Mouse (Mus musculus): Measurements from ENCODE around the gene Hoxb13. TPM values are rescaled to one million over a fixed set of nuclear protein-coding genes. Genes with fewer than 3 reads are reported as not detected.

Gene Hoxb13
- polyA plus RNA-seq, 1 experiment = not detected

DNA sequence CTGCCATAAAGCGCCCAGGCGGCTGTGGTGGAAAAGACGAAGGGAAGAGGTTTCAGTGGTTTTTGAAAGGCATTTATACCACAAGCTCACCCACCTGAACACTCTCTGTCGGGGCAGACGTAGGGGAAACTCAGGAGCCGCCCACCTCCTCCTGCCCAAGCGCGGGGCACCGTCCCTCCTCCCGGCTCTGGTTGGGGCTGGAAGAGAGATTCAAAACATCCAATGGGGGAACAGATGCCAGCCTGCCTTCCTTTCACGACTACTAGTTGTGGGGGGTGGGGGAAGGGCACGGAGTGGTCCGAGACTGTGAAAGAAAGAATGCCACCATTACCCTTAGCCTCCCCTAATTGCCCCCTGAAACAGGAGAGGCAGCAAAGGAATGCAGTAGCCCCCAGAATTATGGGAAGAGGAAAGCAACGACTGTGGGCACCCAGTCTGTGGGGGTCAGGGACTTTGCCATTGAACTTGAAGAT is 6.1 kb downstream of the Hoxb13 start:
- 4% methylated on average over 14 of the region's 14 CpGs for WGBS
- TF ChIP-seq CTCF (IDR thresholded peaks at IDR 0.05; ENCODE audit: insufficient read depth, low read length) (no peak), POLR2A (IDR thresholded peaks at IDR 0.05; ENCODE audit: borderline replicate concordance, extremely low read depth, low read depth, low read length) (no peak)
- DNase-seq = no peak

DNA sequence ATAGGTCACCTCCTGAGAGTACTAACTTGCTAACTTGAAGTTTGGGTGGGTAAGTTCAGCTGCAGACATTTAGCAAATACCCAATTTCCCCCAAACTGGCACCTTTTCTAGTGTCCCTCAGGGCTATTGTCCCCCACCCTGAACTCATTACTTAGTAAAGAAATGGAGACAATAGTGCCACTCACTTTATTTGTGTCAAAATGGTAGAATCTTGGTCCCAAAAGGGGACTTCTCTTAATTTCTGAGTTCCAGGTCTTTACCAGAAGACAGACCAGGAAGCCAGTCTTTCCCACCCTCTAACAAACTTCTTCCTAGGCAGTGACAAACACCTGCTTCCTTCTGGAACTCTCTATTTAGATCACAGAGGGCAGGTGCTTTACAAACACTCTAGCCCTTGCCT is 7.6 kb downstream of the Hoxb13 start:
- no peak for DNase-seq
- peaks cover 6% of the 10 kb centered on the region; the same call in 1 of the 2 replicates for H3K4me1 ChIP-seq (ENCODE audit: control insufficient read depth, insufficient read depth, low read length)
- TF ChIP-seq CTCF (IDR thresholded peaks at IDR 0.05; ENCODE audit: insufficient read depth, low read length) (no peak), POLR2A (IDR thresholded peaks at IDR 0.05; ENCODE audit: borderline replicate concordance, extremely low read depth, low read depth, low read length) (no peak)
- H3K4me3 ChIP-seq (replicated peaks; ENCODE audit: extremely low read depth, low read depth, low read length) = no peak overlapping the region

More for the DNA sequence above, 6.1 kb downstream of the Hoxb13 start:
- no peak overlapping the region for H3K4me3 ChIP-seq (replicated peaks; ENCODE audit: extremely low read depth, low read depth, low read length)
- peaks cover 3% of the 10 kb centered on the region; the same call in 1 of the 2 replicates for H3K4me1 ChIP-seq (ENCODE audit: control insufficient read depth, insufficient read depth, low read length)

- Histone ChIP-seq H3K4me3 (replicated peaks; ENCODE audit: extremely low read depth, low read depth, low read length) (no peak overlapping the region), H3K4me1 (ENCODE audit: control insufficient read depth, insufficient read depth, low read length) (peaks cover 6% of the 10 kb centered on the region; the same call in 1 of the 2 replicates)
- no peak for DNase-seq
- TF ChIP-seq POLR2A (IDR thresholded peaks at IDR 0.05; ENCODE audit: borderline replicate concordance, extremely low read depth, low read depth, low read length) (no peak), CTCF (IDR thresholded peaks at IDR 0.05; ENCODE audit: insufficient read depth, low read length) (no peak)
- WGBS = 2% methylated on average over 14 of the region's 14 CpGs
Observed at GRCm38 (mm10) chr11:96202401-96203081, 8.4 kb downstream of the Hoxb13 start.

GRCm38 (mm10) chr11:96203182-96203788 is 9.2 kb downstream of the Hoxb13 start:
- 4% methylated on average over 37 of the region's 37 CpGs for WGBS
- no peak overlapping the region for H3K4me3 ChIP-seq (replicated peaks; ENCODE audit: extremely low read depth, low read depth, low read length)
- H3K4me1 ChIP-seq (ENCODE audit: control insufficient read depth, insufficient read depth, low read length) = peaks cover 6% of the 10 kb centered on the region; the same call in 1 of the 2 replicates
- TF ChIP-seq POLR2A (IDR thresholded peaks at IDR 0.05; ENCODE audit: borderline replicate concordance, extremely low read depth, low read depth, low read length) (no peak), CTCF (IDR thresholded peaks at IDR 0.05; ENCODE audit: insufficient read depth, low read length) (no peak)
- DNase-seq = no peak

DNA sequence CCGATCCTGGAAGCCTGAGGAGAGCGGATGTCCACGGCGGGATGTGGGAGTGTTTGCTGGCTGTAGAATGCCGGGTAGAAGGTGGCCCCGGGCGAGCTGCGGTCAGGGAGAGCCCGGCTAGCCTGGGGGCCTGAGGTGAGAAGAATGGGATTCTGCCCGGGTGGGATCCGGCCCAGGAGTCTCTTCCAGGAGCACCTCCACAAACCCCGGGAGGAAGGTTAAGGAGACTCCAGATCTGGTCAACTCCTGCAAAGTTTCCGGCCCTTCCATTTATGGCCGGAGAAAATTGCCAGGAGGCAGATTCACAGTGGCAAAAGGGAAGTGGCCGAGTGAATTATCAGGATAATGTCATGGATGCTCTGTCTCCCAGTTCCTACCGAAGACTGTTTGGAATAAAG is 9.7 kb downstream of the Hoxb13 start:
- Histone ChIP-seq H3K4me1 (ENCODE audit: control insufficient read depth, insufficient read depth, low read length) (peaks cover 6% of the 10 kb centered on the region; the same call in 1 of the 2 replicates), H3K4me3 (replicated peaks; ENCODE audit: extremely low read depth, low read depth, low read length) (no peak overlapping the region)
- WGBS = 3% methylated on average over 16 of the region's 16 CpGs
- TF ChIP-seq POLR2A (IDR thresholded peaks at IDR 0.05; ENCODE audit: borderline replicate concordance, extremely low read depth, low read depth, low read length) (no peak), CTCF (IDR thresholded peaks at IDR 0.05; ENCODE audit: insufficient read depth, low read length) (no peak)
- DNase-seq = no peak

GRCm38 (mm10) chr11:96204351-96204750 is 10.2 kb downstream of the Hoxb13 start:
- no peak for TF ChIP-seq CTCF (IDR thresholded peaks at IDR 0.05; ENCODE audit: insufficient read depth, low read length)
- no peak for TF ChIP-seq POLR2A (IDR thresholded peaks at IDR 0.05; ENCODE audit: borderline replicate concordance, extremely low read depth, low read depth, low read length)
- WGBS = 6% methylated on average over 11 of the region's 11 CpGs
- no peak for DNase-seq
- Histone ChIP-seq H3K4me1 (ENCODE audit: control insufficient read depth, insufficient read depth, low read length) (peaks cover 6% of the 10 kb centered on the region; the same call in 1 of the 2 replicates), H3K4me3 (replicated peaks; ENCODE audit: extremely low read depth, low read depth, low read length) (no peak overlapping the region)

DNA sequence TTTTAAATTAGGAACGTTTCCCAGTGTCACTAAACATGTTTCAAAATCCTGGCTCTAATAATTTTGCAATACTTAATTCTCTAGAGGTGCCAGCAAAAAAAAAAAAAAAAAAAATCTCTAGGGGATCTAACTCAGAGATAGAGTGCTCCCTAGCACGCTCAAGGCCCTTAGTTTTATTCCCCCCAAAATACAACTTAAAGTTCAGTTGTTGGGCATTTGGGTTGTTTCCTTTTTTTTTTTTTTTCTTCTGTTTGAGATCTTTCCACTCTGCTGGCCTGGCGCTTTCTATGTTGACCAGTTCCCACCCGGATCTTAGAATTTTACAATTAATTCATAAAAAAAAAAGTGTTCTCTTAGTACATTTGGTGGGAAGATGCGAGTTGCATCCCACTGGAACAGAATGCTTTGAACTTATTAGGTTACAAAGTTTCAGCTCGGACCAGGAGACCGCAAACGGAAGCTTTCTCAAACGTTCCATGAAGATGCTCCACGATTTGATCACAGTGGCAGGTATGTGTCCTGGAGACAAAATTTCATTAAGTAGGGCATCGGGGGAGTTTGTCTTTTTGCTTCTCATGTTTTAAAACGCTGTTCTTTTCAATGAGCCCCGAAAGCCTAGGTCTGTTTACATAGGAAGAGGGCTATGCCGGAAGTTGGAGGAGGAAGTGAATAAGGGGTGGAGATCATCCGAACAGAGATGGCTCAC is 11.5 kb downstream of the Hoxb13 start:
- TF ChIP-seq POLR2A (IDR thresholded peaks at IDR 0.05; ENCODE audit: borderline replicate concordance, extremely low read depth, low read depth, low read length) = no peak
- TF ChIP-seq CTCF (IDR thresholded peaks at IDR 0.05; ENCODE audit: insufficient read depth, low read length) = no peak
- WGBS = 5% methylated on average over 15 of the region's 15 CpGs
- Histone ChIP-seq H3K4me3 (replicated peaks; ENCODE audit: extremely low read depth, low read depth, low read length) (no peak overlapping the region), H3K4me1 (ENCODE audit: control insufficient read depth, insufficient read depth, low read length) (peaks cover 6% of the 10 kb centered on the region; the same call in 1 of the 2 replicates)
- no peak for DNase-seq

DNA sequence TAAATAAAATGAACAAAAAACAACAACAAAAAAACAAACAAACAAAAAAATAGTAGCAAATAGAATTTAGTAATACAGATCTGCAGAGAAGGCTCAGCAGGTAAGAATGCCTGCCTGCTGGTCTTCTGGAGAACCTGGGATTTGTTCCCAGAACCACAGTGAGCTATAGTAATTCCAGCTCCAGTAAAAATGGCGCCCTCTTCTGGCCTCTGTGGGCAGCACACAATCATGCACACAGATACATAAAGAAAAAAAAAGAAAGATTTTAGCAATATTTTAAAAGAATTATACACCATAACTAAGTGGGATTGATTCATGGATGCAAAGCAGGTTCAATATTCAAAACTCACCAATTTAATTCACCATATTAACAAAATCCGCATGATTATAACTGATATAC is 29.7 kb downstream of the Hoxb13 start:
- TF ChIP-seq CTCF (IDR thresholded peaks at IDR 0.05; ENCODE audit: insufficient read depth, low read length) = no peak
- TF ChIP-seq POLR2A (IDR thresholded peaks at IDR 0.05; ENCODE audit: borderline replicate concordance, extremely low read depth, low read depth, low read length) = no peak
- H3K4me3 ChIP-seq (replicated peaks; ENCODE audit: extremely low read depth, low read depth, low read length) = no peak overlapping the region
- no peaks in the 10 kb centered on the region for H3K4me1 ChIP-seq (ENCODE audit: control insufficient read depth, insufficient read depth, low read length)
- DNase-seq = no peak
- WGBS = 42% methylated on average over 2 of the region's 2 CpGs

- no peak for DNase-seq
- H3K4me3 ChIP-seq (replicated peaks; ENCODE audit: extremely low read depth, low read depth, low read length) = no peak overlapping the region
- WGBS = 69% methylated on average over 9 of the region's 9 CpGs
- TF ChIP-seq CTCF (IDR thresholded peaks at IDR 0.05; ENCODE audit: insufficient read depth, low read length) (no peak), POLR2A (IDR thresholded peaks at IDR 0.05; ENCODE audit: borderline replicate concordance, extremely low read depth, low read depth, low read length) (no peak)
- H3K4me1 ChIP-seq (ENCODE audit: control insufficient read depth, insufficient read depth, low read length) = no peaks in the 10 kb centered on the region
Observed at GRCm38 (mm10) chr11:96227676-96228075, 33.6 kb downstream of the Hoxb13 start.

Measured in lung, adult 2 months (tissue).